Mouse (Mus musculus): ENCODE data around the gene Fbxl17.

DNA sequence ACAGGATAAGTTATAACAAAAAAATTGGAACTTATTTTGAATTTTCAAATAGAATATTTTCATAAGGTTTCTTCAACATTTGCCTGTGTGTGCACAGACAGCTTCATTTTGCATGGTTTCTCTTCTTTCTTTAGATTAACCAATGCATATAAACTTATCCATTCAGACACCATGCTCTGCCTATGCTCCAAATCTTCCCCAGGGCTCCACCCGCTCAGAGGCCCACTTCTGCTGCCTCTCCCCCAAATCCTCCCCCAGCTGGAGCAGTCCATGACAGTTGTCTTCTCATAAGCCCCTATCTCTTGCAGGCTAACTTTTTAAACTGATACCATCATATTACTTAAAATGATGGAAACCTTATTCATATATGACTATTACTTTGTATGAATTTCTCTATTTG lies 282.8 kb downstream of the Fbxl17 start:
- TF ChIP-seq CTCF (IDR thresholded peaks at IDR 0.05) (no peak), EP300 (IDR thresholded peaks at IDR 0.05; ENCODE audit: insufficient read depth, low read depth, low read length) (no peak), POLR2A (IDR thresholded peaks at IDR 0.05; ENCODE audit: insufficient read depth, low read depth, low read length) (no peak)
